Mouse (Mus musculus) MEL (cell line): ENCODE measurements around the gene Racgap1.

Experiments
- CTCF ChIP-seq, 3 experiments: IDR thresholded peaks in 2 of 3; conservative IDR thresholded peaks in 1 of 3; 2 replicates each; pipeline ENCODE4 v1.5.1; 2011 to 2012; ENCODE audit warnings: low read length in 3 of 3, low read depth in 2 of 3, mild to moderate bottlenecking in 2 of 3, improper control_type of control experiment in 1 of 3, inconsistent platforms in 1 of 3, mixed read lengths in 1 of 3, moderate library complexity in 1 of 3; ENCODE audit not compliant: control insufficient read depth in 1 of 3, insufficient read depth in 1 of 3, poor library complexity in 1 of 3, severe bottlenecking in 1 of 3
- MXI1 ChIP-seq: IDR thresholded peaks from 2 replicates; pipeline ENCODE4 v1.6.1; 2011; ENCODE audit warnings: mild to moderate bottlenecking, low read depth, low read length, improper control_type of control experiment
- SMC3 ChIP-seq: IDR thresholded peaks from 2 replicates; pipeline ENCODE4 v1.6.1; 2011; ENCODE audit warnings: low read depth, low read length, improper control_type of control experiment
- USF1 ChIP-seq: IDR thresholded peaks from 2 replicates; pipeline ENCODE4 v1.6.1; 2014; ENCODE audit warnings: low read depth, mild to moderate bottlenecking, inconsistent platforms, low read length, improper control_type of control experiment, moderate library complexity

DNA sequence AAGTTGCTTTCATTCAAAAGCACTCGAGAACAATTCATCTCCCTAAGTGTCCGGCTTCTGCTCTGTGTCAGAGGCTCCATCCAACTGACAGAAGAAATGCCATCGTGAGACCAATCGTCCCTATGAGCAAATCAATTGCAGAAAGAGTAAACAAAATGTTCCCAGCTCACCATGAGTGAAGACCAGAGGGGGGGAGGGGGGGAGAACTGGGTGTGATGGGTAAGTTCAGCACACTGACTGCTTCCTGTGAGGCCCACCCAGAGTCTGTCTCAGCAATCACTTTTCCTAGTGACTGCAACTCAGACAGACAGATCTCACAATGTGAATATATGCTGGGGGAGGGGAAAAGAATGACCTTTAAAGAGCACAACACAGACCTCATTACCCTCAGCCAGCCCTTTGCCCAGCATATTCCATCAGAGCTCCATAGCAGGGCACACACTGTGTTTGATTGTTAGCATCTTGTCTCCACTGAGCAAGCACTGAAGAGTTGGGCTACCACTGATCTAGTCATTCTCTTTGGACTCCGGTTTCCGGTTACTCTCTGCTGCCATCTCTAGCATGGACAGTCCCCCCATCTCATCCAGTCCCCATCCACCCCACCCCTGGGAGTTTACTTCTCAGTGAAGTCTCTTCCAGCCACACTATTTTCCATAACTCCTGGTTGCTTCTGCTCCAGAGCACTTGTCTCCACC lies 2.2 kb downstream of the Racgap1 start:
- TF ChIP-seq CTCF (IDR thresholded peaks at IDR 0.05 in 2 of 3, conservative IDR thresholded peaks at IDR 0.05 in 1 of 3; ENCODE audit: control insufficient read depth in 1 of 3, insufficient read depth in 1 of 3, low read depth in 2 of 3, low read length in 3 of 3, poor library complexity in 1 of 3, severe bottlenecking in 1 of 3) (no peak), SMC3 (no peak), USF1 (no peak), MXI1 (no peak)
